Comparison of ENCODE assay signal across 1 mouse cellular context in the genomic region with DNA sequence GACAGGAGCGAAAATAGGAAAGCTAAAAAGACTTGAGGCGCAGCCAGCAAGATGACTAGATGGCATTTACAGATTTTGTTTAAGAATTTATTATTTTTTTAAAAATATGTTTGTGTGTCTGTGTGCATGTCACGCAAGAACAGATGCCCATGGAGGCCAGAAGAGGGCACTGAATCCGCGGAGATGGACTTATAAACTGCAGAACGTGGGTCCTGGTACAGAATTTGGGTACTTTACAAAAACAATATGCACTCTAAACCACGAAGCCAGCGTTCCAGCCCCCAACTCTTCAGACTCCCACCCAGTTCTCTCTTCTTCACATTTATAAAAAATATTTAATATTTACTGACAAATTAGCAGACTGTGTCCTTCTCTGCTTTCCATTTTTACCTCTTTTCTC.
TF ChIP-seq lines count a peak whose summit lies in the region.

No protein-coding gene starts in this region.

TF ChIP-seq in CH12.LX, 34 proteins besides CTCF, POLR2A, EP300 and RAD21 (continued from another document):
- no peak for TF ChIP-seq RCOR1 (conservative IDR thresholded peaks at IDR 0.05; ENCODE audit: low read depth, low read length)
TF ChIP-seq in CH12.LX: peak in this region for 0.
